Mouse (Mus musculus) hindbrain, embryonic 14.5 days (tissue): ENCODE results near the gene Pip4k2b. TPM values are rescaled to one million over a fixed set of nuclear protein-coding genes. Genes with fewer than 3 reads are reported as not detected.
"Not testable (repeated sequence)": the region's sequence is repeated elsewhere in the genome, so short reads cannot be mapped to it uniquely, and the experiment has no call there.

Experiments
- ATAC-seq: fragments of 200-750 bp; cut with Nextera tagmentation; 2 replicates; pipeline ENCODE4 v1.8.0; 2017; ENCODE audit warnings: moderate number of reproducible peaks, mild to moderate bottlenecking, moderate TSS enrichment, moderate library complexity; ENCODE audit not compliant: low FRiP score
- DNase-seq: peaks from one replicate; pipeline ENCODE4 v3.0.0-alpha.2; 2015; ENCODE audit warnings: low spot score
- H3K27ac ChIP-seq: fragments of 300-500 bp; sonication (generic); 2 replicates; pipeline ENCODE4 v1.5.1; 2014; ENCODE audit warnings: mild to moderate bottlenecking, moderate library complexity
- H3K27me3 ChIP-seq: fragments of 300-500 bp; sonication (generic); 2 replicates; pipeline ENCODE4 v1.6.1; 2014; ENCODE audit warnings: mild to moderate bottlenecking, low read length, mixed read lengths; ENCODE audit not compliant: control insufficient read depth, insufficient read depth
- H3K36me3 ChIP-seq: fragments of 300-500 bp; sonication (generic); replicated peaks from 2 replicates; pipeline ENCODE4 v1.6.1; 2014; ENCODE audit not compliant: control insufficient read depth, insufficient read depth
- H3K4me1 ChIP-seq: fragments of 300-500 bp; sonication (generic); replicated peaks from 2 replicates; pipeline ENCODE4 v1.6.1; 2014; ENCODE audit warnings: antibody characterized with exemption, low read length, mixed read lengths; ENCODE audit not compliant: control insufficient read depth, insufficient read depth
- H3K4me2 ChIP-seq: fragments of 300-500 bp; sonication (generic); replicated peaks from 2 replicates; pipeline ENCODE4 v1.6.1; 2014; ENCODE audit warnings: mild to moderate bottlenecking, moderate library complexity
- H3K4me3 ChIP-seq: fragments of 300-500 bp; sonication (generic); replicated peaks from 2 replicates; pipeline ENCODE4 v1.5.1; 2014; ENCODE audit warnings: mild to moderate bottlenecking, low read length
- H3K9ac ChIP-seq: fragments of 300-500 bp; sonication (generic); 2 replicates; pipeline ENCODE4 v1.6.1; 2014
- H3K9me3 ChIP-seq: fragments of 300-500 bp; sonication (generic); 2 replicates; pipeline ENCODE4 v1.6.1; 2016; ENCODE audit warnings: low read length; ENCODE audit not compliant: control insufficient read depth
- WGBS: fragments of 180-500 bp; shearing (Covaris S2); extraction: QIAGEN DNeasy Blood & Tissue Kit; methylation state at CpG from one replicate; pipeline ENCODE4 v1.1.7; 2014; 5-methylcytosine and 5-hydroxymethylcytosine counted together
- polyA plus RNA-seq: library from polyadenylated mRNA; unstranded; fragments of >200 nt; fragmentation: Nextera tagmentation; extraction: Ambion mirVana; gene quantifications from 2 replicates; pipeline ENCODE4 v1.2.1, GENCODE M21; 2014

The Pip4k2b gene
- polyA plus RNA-seq, 1 experiment from 2014 or later, result 5.2 TPM

DNA sequence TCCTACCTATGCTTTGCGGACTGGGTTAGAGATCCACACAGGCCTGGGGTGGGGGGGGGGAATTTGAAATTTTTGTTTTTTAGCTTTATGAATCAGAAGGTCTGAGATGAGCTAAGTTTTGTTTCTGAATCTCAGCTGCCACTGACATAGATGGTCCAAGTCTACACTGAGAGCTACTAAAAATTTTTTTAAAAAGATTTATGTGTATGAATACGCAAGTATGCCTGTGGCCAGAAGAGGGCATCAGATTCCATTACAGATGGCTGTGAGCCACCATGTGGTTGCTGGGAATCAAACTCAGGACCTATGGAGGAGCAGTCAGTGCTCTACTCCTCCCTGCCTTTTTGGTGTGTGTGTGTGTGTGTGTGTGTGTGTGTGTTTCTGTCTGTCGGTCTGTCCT lies 30.1 kb downstream of the Pip4k2b start:
- Histone ChIP-seq H3K9me3 (no peaks in the 10 kb centered on the region), H3K4me2 (no peak overlapping the region), H3K27ac (no peak overlapping the region), H3K36me3 (peaks cover 83% of the 10 kb centered on the region), H3K4me3 (no peak overlapping the region), H3K4me1 (no peaks in the 10 kb centered on the region), H3K27me3 (no peaks in the 10 kb centered on the region), H3K9ac (no peak overlapping the region)
- no peak for ATAC-seq
- no peak for DNase-seq
- 96% methylated on average over 3 of the region's 3 CpGs for WGBS

DNA sequence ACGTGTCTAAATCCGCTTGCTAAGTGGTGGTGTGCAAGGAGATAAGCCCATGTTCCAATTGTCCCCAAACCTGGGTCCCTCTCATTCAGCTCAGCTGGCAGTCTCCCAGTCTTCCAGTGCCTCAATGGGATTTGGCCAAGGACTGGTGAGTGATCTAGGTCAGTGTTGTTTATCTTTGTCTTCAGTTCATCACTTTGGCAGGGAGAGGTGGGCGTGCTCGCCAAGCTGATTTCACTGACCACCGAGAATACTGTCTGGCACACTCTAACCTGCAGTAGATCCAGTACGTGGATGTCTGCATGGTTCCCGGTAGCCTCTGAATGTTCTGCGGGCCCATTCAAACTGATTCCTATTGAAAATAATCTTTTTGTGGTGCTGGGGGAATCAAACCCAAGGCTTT lies 30.6 kb downstream of the Pip4k2b start:
- H3K4me3 ChIP-seq, result no peak overlapping the region
- no peaks in the 10 kb centered on the region for H3K9me3 ChIP-seq
- H3K4me1 ChIP-seq, result no peaks in the 10 kb centered on the region
- peaks cover 83% of the 10 kb centered on the region for H3K36me3 ChIP-seq
- no peaks in the 10 kb centered on the region for H3K27me3 ChIP-seq
- WGBS, result 92% methylated on average over 8 of the region's 8 CpGs
- DNase-seq (no peak), ATAC-seq (no peak)
- H3K4me2 ChIP-seq, result no peak overlapping the region
- H3K27ac ChIP-seq, result no peak overlapping the region
- no peak overlapping the region for H3K9ac ChIP-seq

DNA sequence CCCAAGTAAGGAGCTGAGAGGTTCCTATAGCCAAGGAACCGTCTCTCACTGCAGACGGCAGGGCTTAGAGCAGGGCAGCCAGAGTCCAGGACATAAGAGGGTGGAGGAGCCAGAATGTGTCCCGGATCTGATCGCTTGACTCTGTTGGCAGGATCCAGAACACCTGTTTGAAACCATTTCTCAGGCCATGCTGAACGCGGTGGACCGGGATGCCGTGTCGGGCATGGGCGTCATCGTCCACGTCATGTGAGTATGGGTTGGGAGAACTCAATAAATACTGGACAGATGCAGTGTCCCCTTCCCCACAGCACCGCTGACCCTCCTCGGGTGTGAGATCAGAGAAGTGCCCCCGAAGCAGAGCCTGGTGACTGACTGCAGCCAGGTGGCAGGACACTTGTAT lies 32.2 kb downstream of the Pip4k2b start:
- ATAC-seq (no peak), DNase-seq (no peak)
- Histone ChIP-seq H3K27me3 (no peaks in the 10 kb centered on the region), H3K4me3 (no peak overlapping the region), H3K27ac (no peak overlapping the region), H3K9ac (no peak overlapping the region), H3K4me2 (no peak overlapping the region), H3K4me1 (no peaks in the 10 kb centered on the region), H3K9me3 (no peaks in the 10 kb centered on the region), H3K36me3 (peaks cover 83% of the 10 kb centered on the region)
- WGBS, result 94% methylated on average over 15 of the region's 15 CpGs

DNA sequence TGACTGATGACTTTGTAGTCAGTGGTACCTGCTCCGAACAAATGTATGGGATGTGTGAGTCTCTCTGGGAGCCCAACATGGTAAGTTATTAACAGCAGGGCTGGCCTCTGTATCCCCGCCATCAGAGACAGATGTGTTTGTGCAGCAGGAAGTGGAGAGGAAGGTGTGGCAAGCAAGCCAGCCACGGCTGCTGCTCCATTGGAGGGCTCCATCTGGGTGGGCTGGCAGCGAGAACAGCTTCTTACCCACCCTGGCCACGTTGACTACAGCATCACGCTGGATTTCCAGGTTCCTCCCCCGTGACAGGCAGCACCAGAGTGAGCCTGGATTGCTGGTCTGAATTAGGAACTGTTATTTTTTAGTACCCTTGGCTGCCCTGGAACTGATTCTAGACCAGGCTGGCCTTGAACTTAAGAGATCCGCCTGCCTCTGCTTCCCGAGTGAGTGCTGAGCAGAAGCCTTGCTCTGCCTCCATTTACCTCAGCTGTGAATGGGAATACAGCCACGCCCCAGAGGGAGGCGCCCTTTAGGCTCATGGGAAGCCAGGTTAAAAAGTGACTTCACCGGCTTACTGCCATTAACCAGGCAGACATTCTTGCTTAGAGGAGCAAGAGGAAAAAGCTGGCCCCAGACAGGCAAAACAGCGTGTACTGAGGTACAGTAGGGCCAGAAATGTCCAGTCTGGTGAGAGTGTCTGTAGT lies 33.2 kb downstream of the Pip4k2b start:
- H3K4me1 ChIP-seq, result no peaks in the 10 kb centered on the region
- H3K36me3 ChIP-seq, result peaks cover 83% of the 10 kb centered on the region
- no peak overlapping the region for H3K4me2 ChIP-seq
- H3K27ac ChIP-seq, result no peak overlapping the region
- H3K9me3 ChIP-seq, result no peaks in the 10 kb centered on the region
- H3K27me3 ChIP-seq, result no peaks in the 10 kb centered on the region
- no peak overlapping the region for H3K4me3 ChIP-seq
- WGBS, result 87% methylated on average over 13 of the region's 13 CpGs
- ATAC-seq (no peak), DNase-seq (no peak)
- no peak overlapping the region for H3K9ac ChIP-seq

DNA sequence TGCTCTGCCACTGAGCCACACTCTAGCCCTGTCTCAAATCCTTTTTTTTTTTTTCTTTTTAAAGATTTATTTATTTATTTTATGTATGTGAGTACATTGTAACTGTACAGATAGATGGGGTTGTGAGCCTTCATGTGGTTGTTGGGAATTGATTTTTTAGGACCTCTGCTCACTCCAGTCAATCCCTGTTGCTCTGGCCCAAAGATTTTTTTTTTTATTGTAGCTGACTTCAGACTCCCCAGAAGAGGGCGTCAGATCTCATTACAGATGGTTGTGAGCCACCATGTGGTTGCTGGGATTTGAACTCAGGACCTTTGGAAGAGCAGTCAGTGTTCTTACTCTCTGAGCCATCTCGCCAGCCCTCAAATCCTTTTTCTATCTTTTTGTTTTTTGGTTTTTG lies 34.4 kb downstream of the Pip4k2b start:
- H3K27ac ChIP-seq, ATAC-seq, DNase-seq, H3K4me2 ChIP-seq, H3K27me3 ChIP-seq, H3K9ac ChIP-seq, H3K9me3 ChIP-seq, H3K4me3 ChIP-seq, H3K4me1 ChIP-seq: not testable (repeated sequence)
- WGBS, result 82% methylated on average over 2 of the region's 2 CpGs
- peaks cover 85% of the 10 kb centered on the region for H3K36me3 ChIP-seq

DNA sequence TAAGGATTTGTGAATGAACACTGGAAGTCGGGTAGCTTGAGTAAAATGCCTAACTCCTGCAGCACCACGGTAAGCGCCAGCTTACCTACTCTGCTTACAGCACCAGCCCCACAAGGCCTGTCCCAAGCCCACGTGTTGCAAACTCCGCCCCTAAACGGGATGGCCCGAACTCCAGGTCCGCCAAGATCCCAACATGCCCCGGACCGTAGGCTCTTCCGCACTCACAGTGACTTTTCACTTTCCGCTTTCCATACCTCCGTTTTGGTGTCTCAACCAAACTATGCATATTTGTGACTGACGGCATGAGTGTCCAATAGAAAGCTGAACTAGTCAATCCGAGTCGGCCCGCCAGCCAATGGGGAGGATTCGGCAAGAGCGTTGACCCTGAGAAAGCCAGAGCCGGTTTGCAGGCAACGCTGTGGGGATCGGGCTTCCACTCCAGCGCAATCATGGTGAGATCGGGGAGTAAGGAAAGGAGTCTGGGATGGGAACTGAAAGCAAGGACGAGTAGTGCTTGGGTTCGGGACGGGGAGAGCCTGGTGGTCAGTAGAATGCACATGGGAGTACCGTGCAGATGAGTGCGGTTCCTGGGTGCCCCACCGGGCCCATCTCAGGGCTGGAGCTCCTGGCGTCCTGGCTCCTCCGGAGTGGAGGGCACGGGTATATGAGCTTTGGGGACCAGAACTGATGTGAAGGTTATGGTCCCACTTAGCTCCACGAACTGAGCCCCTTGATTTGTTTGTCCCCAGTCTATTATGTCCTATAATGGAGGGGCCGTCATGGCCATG lies 41.3 kb downstream of the Pip4k2b start, which contains the start of gene Psmb3:
TSS of gene Psmb3 (plus strand) at position 361 of the 788 bp plus-strand sequence.
- under 1% methylated on average over 35 of the region's 35 CpGs for WGBS
- Histone ChIP-seq H3K4me3 (peak within 1 kb of the TSS; percentile 78), H3K27me3 (no peaks in the 10 kb centered on the region), H3K27ac (peak within 1 kb of the TSS; percentile 74), H3K36me3 (peaks cover 25% of the 10 kb centered on the region), H3K9me3 (no peaks in the 10 kb centered on the region), H3K4me1 (peaks cover 25% of the 10 kb centered on the region), H3K4me2 (peak within 1 kb of the TSS; percentile 86), H3K9ac (peak within 1 kb of the TSS; percentile 70)
- ATAC-seq (peak; percentile 88), DNase-seq (peak; percentile 100)

DNA sequence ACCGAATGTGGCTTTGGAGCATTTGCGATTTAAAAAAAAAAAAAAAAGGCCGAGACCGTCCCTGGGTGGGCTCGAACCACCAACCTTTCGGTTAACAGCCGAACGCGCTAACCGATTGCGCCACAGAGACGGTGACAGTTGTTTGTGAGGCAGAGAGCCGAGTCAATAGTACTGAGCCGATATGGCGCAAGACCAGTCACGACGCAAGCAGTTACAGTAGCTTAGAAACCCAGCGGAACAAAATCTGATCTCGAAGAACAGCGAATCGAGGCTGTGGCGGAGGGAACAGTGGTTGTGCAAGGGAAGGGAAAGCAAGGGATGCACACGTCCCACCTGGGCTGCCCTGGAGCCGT lies 42.1 kb downstream of the Pip4k2b start:
- Histone ChIP-seq H3K4me2 (peak overlapping the region; percentile 86), H3K9me3 (no peaks in the 10 kb centered on the region), H3K9ac (peak overlapping the region; percentile 65), H3K4me3 (peak overlapping the region; percentile 78), H3K27ac (peak overlapping the region; percentile 74), H3K4me1 (peaks cover 32% of the 10 kb centered on the region), H3K36me3 (peaks cover 17% of the 10 kb centered on the region), H3K27me3 (no peaks in the 10 kb centered on the region)
- WGBS, result under 1% methylated on average over 24 of the region's 24 CpGs
- DNase-seq (peak; percentile 98), ATAC-seq (no peak)

DNA sequence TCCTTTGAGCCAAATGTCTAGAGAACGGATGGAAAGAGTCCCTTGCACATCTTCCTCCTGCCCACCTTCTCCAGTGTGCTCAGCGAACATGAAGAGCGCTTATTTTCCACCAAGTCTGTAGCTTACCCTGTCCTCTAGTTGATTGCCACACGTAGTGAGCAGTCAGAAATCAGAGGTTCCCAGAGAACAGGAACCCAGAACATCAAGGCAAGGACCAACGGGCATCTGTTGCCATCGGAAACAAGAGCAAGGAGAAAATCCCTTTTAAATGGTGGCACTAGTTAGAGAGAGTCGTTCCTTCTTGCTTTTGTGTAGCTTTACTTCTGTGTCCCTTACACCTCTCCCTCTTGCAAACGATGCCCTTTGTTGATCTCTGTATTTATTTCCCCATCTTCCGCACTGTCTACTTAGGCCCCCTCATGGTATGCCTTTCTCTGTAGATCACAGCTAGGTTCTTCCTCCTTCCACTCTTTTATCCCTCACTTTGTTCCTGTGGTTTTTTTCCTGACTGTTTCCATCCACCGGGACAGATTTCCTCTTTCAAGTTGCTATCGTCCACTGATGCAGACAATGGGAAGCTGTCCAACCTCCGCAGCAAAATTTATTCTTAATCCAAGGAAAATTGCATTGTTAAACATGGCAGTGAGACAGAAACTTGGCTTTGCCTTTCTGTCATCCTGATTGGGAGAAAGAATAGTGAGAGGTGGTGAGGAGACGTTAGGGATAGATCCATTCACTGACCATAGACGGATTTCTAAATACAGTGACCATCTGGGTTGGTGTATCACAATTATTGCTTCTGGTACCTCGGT lies 42.7 kb downstream of the Pip4k2b start:
- Histone ChIP-seq H3K9ac (peak overlapping the region; percentile 65; the same call in 1 of the 2 replicates), H3K27ac (peak overlapping the region; percentile 74; the same call in 1 of the 2 replicates), H3K27me3 (no peaks in the 10 kb centered on the region), H3K4me2 (peak overlapping the region; percentile 86), H3K4me1 (peaks cover 38% of the 10 kb centered on the region), H3K4me3 (peak overlapping the region; percentile 78), H3K9me3 (no peaks in the 10 kb centered on the region), H3K36me3 (peaks cover 11% of the 10 kb centered on the region)
- DNase-seq (no peak), ATAC-seq (no peak)
- 50% methylated on average over 15 of the region's 15 CpGs for WGBS
